Mouse (Mus musculus): ENCODE results near the gene Zfp827.

Zfp827 gene

DNA sequence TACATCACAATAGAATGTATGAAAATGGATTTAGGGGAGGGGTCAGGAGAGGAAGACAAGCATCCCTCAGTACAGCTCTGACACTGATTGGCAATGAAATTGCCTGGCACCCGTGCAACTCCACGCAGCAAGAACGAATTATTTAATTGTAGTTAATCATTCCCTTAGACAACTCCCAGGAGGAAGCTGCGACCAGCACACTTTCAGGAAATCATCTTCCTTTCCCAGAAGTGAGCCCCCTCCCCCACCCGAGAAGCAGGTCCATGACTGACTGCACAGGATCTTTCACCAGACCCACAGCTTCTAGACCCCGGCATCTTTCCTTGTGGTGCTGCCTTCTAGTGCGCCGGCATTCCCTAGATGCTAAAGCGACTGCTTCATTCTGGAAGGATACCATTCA, 183.4 kb downstream of the Zfp827 start:
- no peak for DNase-seq (ENCODE audit: low spot score in 2 of 2)

DNA sequence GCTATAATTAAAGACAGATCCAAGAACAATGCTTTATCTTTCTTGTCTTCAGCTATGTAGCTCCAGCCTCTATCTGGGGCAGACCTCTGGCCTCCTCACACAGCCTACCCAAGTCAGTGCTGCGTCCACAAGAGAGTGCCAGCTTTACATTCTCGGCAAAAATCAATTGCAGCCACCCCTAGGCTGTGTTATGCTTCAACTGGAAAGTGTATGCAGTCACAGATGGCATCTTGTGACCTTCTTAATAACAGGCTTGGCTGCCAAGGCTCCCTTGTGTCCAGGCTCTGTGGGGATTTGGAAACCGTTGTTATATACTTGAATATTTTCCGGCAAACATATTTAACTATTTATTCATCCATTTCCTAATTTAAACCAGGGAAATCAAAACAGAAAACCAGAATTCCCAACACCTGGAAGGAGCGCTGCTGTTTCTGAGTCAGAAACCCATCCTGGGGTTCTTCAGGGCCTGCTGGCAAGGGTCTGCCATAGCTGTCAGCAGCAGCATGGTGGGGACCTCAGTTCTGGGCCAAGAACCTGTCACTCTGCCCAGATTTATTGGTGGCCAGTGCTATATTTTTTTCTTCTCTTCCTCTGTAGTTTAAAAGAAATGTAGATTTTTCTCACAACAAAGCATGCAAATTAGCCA, 194.0 kb downstream of the Zfp827 start:
- DNase-seq (ENCODE audit: low spot score in 2 of 2), result no peak

GRCm38 (mm10) chr8:79222752-79223141, 194.5 kb downstream of the Zfp827 start:
- DNase-seq (ENCODE audit: low spot score in 2 of 2), result no peak

DNA sequence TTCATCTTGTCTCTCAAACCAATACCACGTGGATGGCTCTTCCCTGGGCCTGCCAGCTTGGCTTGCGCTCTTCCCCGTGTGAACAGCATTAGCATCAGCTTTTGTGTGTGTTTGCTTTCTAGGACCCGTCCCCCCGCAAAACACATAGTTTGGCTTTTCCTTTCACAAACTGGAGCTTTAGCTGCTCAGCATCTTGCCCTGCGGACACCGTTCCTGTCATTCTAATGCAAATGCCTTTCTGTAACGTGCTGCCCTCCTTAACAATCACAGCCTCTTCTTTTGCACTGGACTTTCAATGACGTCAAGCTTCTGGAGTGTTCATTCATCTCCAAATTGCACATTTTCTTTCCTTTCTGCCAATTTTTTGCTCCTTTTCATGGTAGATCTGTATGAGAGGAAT, 196.1 kb downstream of the Zfp827 start:
- no peak for DNase-seq (ENCODE audit: low spot score in 2 of 2)

DNA sequence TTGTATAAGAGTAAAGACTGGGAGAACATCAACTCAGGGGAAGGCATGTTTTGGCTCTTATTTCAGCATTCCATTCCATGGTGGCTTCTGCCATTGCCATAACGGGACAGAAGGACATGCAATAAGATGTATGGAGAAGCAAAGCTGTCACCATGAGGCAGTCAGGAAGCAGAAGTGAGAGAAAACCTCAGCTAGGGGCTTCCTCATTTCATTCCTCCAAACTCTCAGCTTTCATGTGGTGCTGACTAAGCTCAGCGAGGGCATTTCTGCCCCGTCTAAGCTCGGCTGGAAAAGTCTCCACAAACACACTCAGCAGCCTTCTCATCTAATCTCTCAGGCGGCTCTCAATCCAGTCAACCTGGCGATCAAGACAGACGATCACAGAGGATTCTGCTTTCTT, 197.3 kb downstream of the Zfp827 start:
- no peak for DNase-seq (ENCODE audit: low spot score in 2 of 2)

GRCm38 (mm10) chr8:79226046-79226445, 197.8 kb downstream of the Zfp827 start:
- no peak for DNase-seq (ENCODE audit: low spot score in 2 of 2)

GRCm38 (mm10) chr8:79227194-79227593, 199.0 kb downstream of the Zfp827 start:
- DNase-seq (ENCODE audit: low spot score in 2 of 2), result no peak

- no peak for DNase-seq (ENCODE audit: low spot score in 2 of 2)
Measured at GRCm38 (mm10) chr8:79227916-79228315, 199.7 kb downstream of the Zfp827 start.

GRCm38 (mm10) chr8:79229266-79229888, 201.1 kb downstream of the Zfp827 start:
- no peak for DNase-seq (ENCODE audit: low spot score in 2 of 2)

DNA sequence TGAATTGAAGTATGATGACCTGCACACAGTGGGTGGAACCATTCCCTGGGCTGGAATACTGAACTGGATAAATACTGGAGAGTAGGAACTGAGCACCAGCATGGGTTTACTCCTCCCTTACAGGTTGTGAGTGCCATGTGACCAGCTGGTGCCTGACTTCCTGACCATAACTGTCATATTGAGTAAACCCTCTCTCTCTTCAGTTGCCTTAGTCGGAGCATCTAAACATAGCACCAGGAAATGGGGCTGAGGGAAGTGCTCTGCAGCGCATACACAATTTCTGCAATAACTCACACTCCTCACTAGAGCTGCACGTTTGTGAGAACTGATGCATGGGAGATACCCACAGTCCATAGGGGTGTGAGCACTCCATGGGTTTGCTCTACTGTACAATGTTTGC, 211.1 kb downstream of the Zfp827 start:
- DNase-seq (ENCODE audit: low spot score in 2 of 2), result no peak

DNA sequence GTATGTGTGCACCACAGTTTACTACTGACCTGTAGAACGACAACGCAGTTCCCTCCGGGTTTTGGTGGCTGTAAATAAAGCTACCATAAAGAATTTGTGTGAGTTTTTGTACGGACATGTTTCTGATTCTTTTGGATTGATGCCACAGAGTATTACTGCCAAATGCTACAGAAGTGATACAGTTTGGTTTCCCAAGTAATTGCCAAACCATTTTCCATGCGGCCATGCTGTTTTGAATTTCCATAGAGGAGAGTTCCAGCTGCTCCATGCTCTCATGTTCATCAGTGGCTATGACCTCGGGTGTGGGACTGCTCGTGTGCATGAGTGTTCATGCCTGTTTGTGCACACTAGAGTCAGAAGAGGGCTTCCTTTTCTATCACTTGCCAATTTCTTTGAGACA, 211.8 kb downstream of the Zfp827 start:
- no peak for DNase-seq (ENCODE audit: low spot score in 2 of 2)
